ENCODE assay signal across 9 mouse cellular contexts in genomic region chr2:10788509-10788908, GRCm38 (mm10).
DNase-seq lines count a peak whose midpoint lies in the region; ATAC-seq lines count a peak whose summit lies in the region.
"Had no signal": no experiment of that assay in that cellular context is flagged by ENCODE, and none has a peak within 500 bp of the region (broad histone marks: within the 10 kb centered on the region; RNA-seq: fewer than 3 reads in every experiment).

No protein-coding gene starts in this region.

- no peak overlapping the region for H3K4me3 ChIP-seq in heart, embryonic 11.5 days (ENCODE audit: low read depth, low read length)
- no peak overlapping the region for H3K4me3 ChIP-seq in midbrain, embryonic 16.5 days (ENCODE audit: low read depth, low read length)
- H3K4me3 ChIP-seq: liver, embryonic 15.5 days had no signal

- H3K27ac ChIP-seq in heart, embryonic 11.5 days (ENCODE audit: low read depth, low read length), result no peak overlapping the region
- H3K27ac ChIP-seq in midbrain, embryonic 16.5 days (ENCODE audit: low read length), result no peak overlapping the region
- H3K27ac ChIP-seq: liver, embryonic 15.5 days had no signal

- H3K27me3 ChIP-seq in heart, embryonic 11.5 days (ENCODE audit: control insufficient read depth, insufficient read depth, low read length), result 0 out of 2 replicates have a peak, but pooled peaks cover 2% of the 10 kb centered on the region
- H3K27me3 ChIP-seq in midbrain, embryonic 16.5 days (ENCODE audit: control insufficient read depth, insufficient read depth, low read depth, low read length), result no peaks in the 10 kb centered on the region
- H3K27me3 ChIP-seq: liver, embryonic 15.5 days had no signal

- no peak overlapping the region for H3K4me2 ChIP-seq in heart, embryonic 11.5 days
- no peak overlapping the region for H3K4me2 ChIP-seq in midbrain, embryonic 16.5 days (ENCODE audit: low read length)
- H3K4me2 ChIP-seq: liver, embryonic 15.5 days had no signal

- H3K9me3 ChIP-seq in heart, embryonic 11.5 days (replicated peaks; ENCODE audit: control insufficient read depth, low read length), result no peaks in the 10 kb centered on the region
- no peaks in the 10 kb centered on the region for H3K9me3 ChIP-seq in midbrain, embryonic 16.5 days (replicated peaks; ENCODE audit: control insufficient read depth, low read length, poor library complexity, severe bottlenecking)
- H3K9me3 ChIP-seq: liver, embryonic 15.5 days had no signal

- no peaks in the 10 kb centered on the region for H3K36me3 ChIP-seq in heart, embryonic 11.5 days (ENCODE audit: control insufficient read depth, insufficient read depth, low read length)
- H3K36me3 ChIP-seq in midbrain, embryonic 16.5 days (ENCODE audit: control insufficient read depth, insufficient read depth, low read length), result no peaks in the 10 kb centered on the region
- H3K36me3 ChIP-seq: liver, embryonic 15.5 days had no signal

- H3K4me1 ChIP-seq in heart, embryonic 11.5 days (ENCODE audit: control insufficient read depth, insufficient read depth, low read length), result no peaks in the 10 kb centered on the region
- no peaks in the 10 kb centered on the region for H3K4me1 ChIP-seq in midbrain, embryonic 16.5 days (ENCODE audit: control insufficient read depth, insufficient read depth, low read length)
- H3K4me1 ChIP-seq: liver, embryonic 15.5 days had no signal

- H3K9ac ChIP-seq in heart, embryonic 11.5 days (ENCODE audit: low read depth, low read length), result no peak overlapping the region
- H3K9ac ChIP-seq in midbrain, embryonic 16.5 days (ENCODE audit: low read depth, low read length), result no peak overlapping the region
- H3K9ac ChIP-seq: liver, embryonic 15.5 days had no signal

- WGBS in heart, embryonic 11.5 days (ENCODE audit: insufficient replicate concordance), result 42% methylated on average over 1 of the region's 1 CpGs
- WGBS in midbrain, embryonic 16.5 days, result 21% methylated on average over 1 of the region's 1 CpGs

- ATAC-seq in heart, embryonic 11.5 days (replicated peaks; ENCODE audit: insufficient number of reproducible peaks, low FRiP score, low TSS enrichment), result no peak
- ATAC-seq in midbrain, embryonic 16.5 days, result peak; percentile 69; the same call in 1 of the 2 replicates

- peak; percentile 81 to 84 for DNase-seq in heart, adult 18-20 months
- peak; percentile 2 for DNase-seq in cerebellum, adult 11 months
- DNase-seq in gastrocnemius, postnatal 25 days, result peak; percentile 77
- peak; percentile 18 to 46 for DNase-seq in layer of hippocampus, postnatal 25 days (ENCODE audit: extremely low spot score in 1 of 2, low spot score in 1 of 2)
- DNase-seq in spleen, adult 12 weeks (ENCODE audit: low spot score), result no peak
- no peak for DNase-seq in kidney, adult 8-10 months

Comparison
In these comparisons a context has a peak if more than half of its experiments do, and no peak if none do; other contexts are left out.
1. DNase-seq: peak in heart, adult 18-20 months (2 of 2), cerebellum, adult 11 months (single experiment), gastrocnemius, postnatal 25 days (single experiment) and layer of hippocampus, postnatal 25 days (2 of 2); none in spleen, adult 12 weeks (single experiment) and kidney, adult 8-10 months (0 of 2).